Mouse (Mus musculus) kidney, postnatal 0 days (tissue): ENCODE results near the gene Rce1. TPM values are rescaled to one million over a fixed set of nuclear protein-coding genes. Genes with fewer than 3 reads are reported as not detected.

Source experiments
- ATAC-seq: fragments of 200-750 bp; cut with Nextera tagmentation; replicated peaks from 2 replicates; pipeline ENCODE4 v1.8.0; 2017; ENCODE audit warnings: low read depth, moderate number of reproducible peaks, moderate TSS enrichment, moderate library complexity; ENCODE audit not compliant: low FRiP score
- DNase-seq: peaks from one replicate; pipeline ENCODE4 v3.0.0-alpha.2; 2016; ENCODE audit warnings: low spot score
- H3K27ac ChIP-seq: fragments of 300-500 bp; sonication (generic); 2 replicates; pipeline ENCODE4 v1.5.1; 2014; ENCODE audit warnings: mild to moderate bottlenecking
- H3K27me3 ChIP-seq: fragments of 300-500 bp; sonication (generic); 2 replicates; pipeline ENCODE4 v1.6.1; 2014; ENCODE audit warnings: low read length, mixed read lengths; ENCODE audit not compliant: insufficient read depth
- H3K36me3 ChIP-seq: fragments of 300-500 bp; sonication (generic); 2 replicates; pipeline ENCODE4 v1.6.1; 2014; ENCODE audit warnings: low read length, mixed read lengths; ENCODE audit not compliant: insufficient read depth
- H3K4me1 ChIP-seq: fragments of 300-500 bp; sonication (generic); replicated peaks from 2 replicates; pipeline ENCODE4 v1.6.1; 2014; ENCODE audit warnings: antibody characterized with exemption, low read length, mixed read lengths; ENCODE audit not compliant: insufficient read depth
- H3K4me2 ChIP-seq: fragments of 300-500 bp; sonication (generic); 2 replicates; pipeline ENCODE4 v1.6.1; 2014; ENCODE audit warnings: mild to moderate bottlenecking, low read length, moderate library complexity, mixed read lengths
- H3K4me3 ChIP-seq: fragments of 300-500 bp; sonication (generic); replicated peaks from 2 replicates; pipeline ENCODE4 v1.5.1; 2014; ENCODE audit warnings: low read depth, low read length
- H3K9ac ChIP-seq: fragments of 300-500 bp; sonication (generic); 2 replicates; pipeline ENCODE4 v1.6.1; 2014; ENCODE audit warnings: low read depth, low read length
- H3K9me3 ChIP-seq: fragments of 300-500 bp; sonication (generic); replicated peaks from 2 replicates; pipeline ENCODE4 v1.6.1; 2016; ENCODE audit warnings: low read length, inconsistent platforms, mixed read lengths
- CTCF ChIP-seq: IDR thresholded peaks from 2 replicates; pipeline ENCODE4 v1.5.1; 2016; ENCODE audit warnings: antibody characterized with exemption, low read depth, mild to moderate bottlenecking, moderate library complexity
- WGBS: fragments of 180-500 bp; shearing (Covaris S2); extraction: QIAGEN DNeasy Blood & Tissue Kit; methylation state at CpG from one replicate; pipeline ENCODE4 v1.1.7; 2014; 5-methylcytosine and 5-hydroxymethylcytosine counted together
- polyA plus RNA-seq: library from polyadenylated mRNA; unstranded; fragments of >200 nt; fragmentation: Nextera tagmentation; extraction: Ambion mirVana; gene quantifications from 2 replicates; pipeline ENCODE4 v1.2.1, GENCODE M21; 2015

Rce1 gene
- polyA plus RNA-seq: 65.1 and 66.9 TPM in 2 replicates

- Histone ChIP-seq H3K4me1 (peaks cover 11% of the 10 kb centered on the region; the same call in 1 of the 2 replicates), H3K36me3 (peaks cover 29% of the 10 kb centered on the region), H3K4me2 (peak within 1 kb of the TSS; percentile 87), H3K4me3 (peak within 1 kb of the TSS; percentile 84), H3K9me3 (no peaks in the 10 kb centered on the region), H3K9ac (peak within 1 kb of the TSS; percentile 90), H3K27me3 (no peaks in the 10 kb centered on the region), H3K27ac (peak within 1 kb of the TSS; percentile 89)
- WGBS: under 1% methylated on average over 64 of the region's 64 CpGs
- no peak for TF ChIP-seq CTCF
- ATAC-seq (peak; percentile 81), DNase-seq (peak; percentile 94)
Observed at GRCm38 (mm10) chr19:4625179-4625828, at the start of gene Rce1. Gene Rce1 (minus strand): TSS chr19:4625641.

GRCm38 (mm10) chr19:4672401-4672800 lies 47.0 kb upstream of the Rce1 start:
- 56% methylated on average over 6 of the region's 6 CpGs for WGBS
- H3K27ac ChIP-seq: no peak overlapping the region
- no peak for DNase-seq

GRCm38 (mm10) chr19:4670776-4671175 lies 45.3 kb upstream of the Rce1 start:
- H3K4me1 ChIP-seq: no peaks in the 10 kb centered on the region
- 17% methylated on average over 4 of the region's 4 CpGs for WGBS
- H3K36me3 ChIP-seq: no peaks in the 10 kb centered on the region
- peak; percentile 24 for DNase-seq
- no peak; the same call in 1 of the 2 replicates for ATAC-seq
- H3K27ac ChIP-seq: no peak overlapping the region
- no peak for TF ChIP-seq CTCF
- no peak overlapping the region for H3K4me2 ChIP-seq
- no peak overlapping the region for H3K4me3 ChIP-seq
- no peak overlapping the region for H3K9ac ChIP-seq
- H3K9me3 ChIP-seq: no peaks in the 10 kb centered on the region
- H3K27me3 ChIP-seq: no peaks in the 10 kb centered on the region

More at GRCm38 (mm10) chr19:4672401-4672800, 47.0 kb upstream of the Rce1 start:
- Histone ChIP-seq H3K4me1 (no peaks in the 10 kb centered on the region), H3K9ac (no peak overlapping the region), H3K4me2 (no peak overlapping the region), H3K36me3 (no peaks in the 10 kb centered on the region), H3K9me3 (no peaks in the 10 kb centered on the region), H3K4me3 (no peak overlapping the region), H3K27me3 (no peaks in the 10 kb centered on the region)
- no peak for ATAC-seq
- no peak for TF ChIP-seq CTCF

GRCm38 (mm10) chr19:4666815-4667214 lies 41.4 kb upstream of the Rce1 start:
- DNase-seq (peak; percentile 12), ATAC-seq (no peak)
- Histone ChIP-seq H3K27ac (no peak overlapping the region), H3K36me3 (no peaks in the 10 kb centered on the region), H3K9ac (no peak overlapping the region), H3K27me3 (no peaks in the 10 kb centered on the region), H3K9me3 (no peaks in the 10 kb centered on the region), H3K4me3 (no peak overlapping the region), H3K4me1 (no peaks in the 10 kb centered on the region), H3K4me2 (no peak overlapping the region)
- peak; percentile 51 for TF ChIP-seq CTCF

- H3K4me2 ChIP-seq: no peak overlapping the region
- ATAC-seq (no peak), DNase-seq (no peak)
- no peak overlapping the region for H3K4me3 ChIP-seq
- H3K4me1 ChIP-seq: no peaks in the 10 kb centered on the region
- no peak overlapping the region for H3K9ac ChIP-seq
- 87% methylated on average over 5 of the region's 5 CpGs for WGBS
- no peaks in the 10 kb centered on the region for H3K36me3 ChIP-seq
- no peak for TF ChIP-seq CTCF
- H3K27me3 ChIP-seq: no peaks in the 10 kb centered on the region
- H3K27ac ChIP-seq: no peak overlapping the region
- H3K9me3 ChIP-seq: no peaks in the 10 kb centered on the region
Observed at GRCm38 (mm10) chr19:4658156-4658555, 32.7 kb upstream of the Rce1 start.

GRCm38 (mm10) chr19:4646917-4647492 lies 21.6 kb upstream of the Rce1 start:
- TF ChIP-seq CTCF: no peak
- Histone ChIP-seq H3K36me3 (no peaks in the 10 kb centered on the region), H3K4me2 (no peak overlapping the region), H3K27me3 (no peaks in the 10 kb centered on the region), H3K4me3 (no peak overlapping the region), H3K27ac (no peak overlapping the region), H3K9ac (no peak overlapping the region), H3K9me3 (no peaks in the 10 kb centered on the region), H3K4me1 (no peaks in the 10 kb centered on the region)
- 66% methylated on average over 11 of the region's 11 CpGs for WGBS
- ATAC-seq (no peak), DNase-seq (no peak)
